9 mouse cellular contexts compared by ENCODE assay signal in the genomic region with DNA sequence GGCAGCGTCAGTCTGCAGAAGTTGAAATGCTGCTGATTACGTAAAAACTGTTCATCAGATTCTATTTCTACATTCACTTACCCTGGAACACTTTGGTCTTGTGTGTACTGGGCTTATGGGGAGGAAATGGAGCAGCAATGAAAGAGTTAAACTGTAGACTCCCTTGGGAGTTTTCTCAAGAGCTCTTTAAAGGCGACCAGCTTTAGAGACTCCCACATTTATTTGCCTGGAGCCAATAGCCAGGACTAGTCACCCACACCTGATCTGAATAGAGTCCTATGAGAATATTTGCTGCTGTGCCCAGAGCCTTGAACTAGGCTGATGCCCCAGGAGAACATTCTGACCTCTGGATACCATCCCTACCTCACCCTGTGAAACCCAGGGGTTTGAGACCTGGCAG. TPM values are rescaled to one million over a fixed set of nuclear protein-coding genes. Genes with fewer than 3 reads are reported as not detected.
DNase-seq lines count a peak whose midpoint lies in the region; ATAC-seq and TF ChIP-seq lines count a peak whose summit lies in the region.
"Had no signal": no experiment of that assay in that cellular context is flagged by ENCODE, and none has a peak within 500 bp of the region (broad histone marks: within the 10 kb centered on the region; RNA-seq: fewer than 3 reads in every experiment).

No protein-coding gene starts in this region.

- peaks cover 8% of the 10 kb centered on the region; the same call in 1 of the 2 replicates for H3K4me1 ChIP-seq in embryonic facial prominence, embryonic 13.5 days
- no peaks in the 10 kb centered on the region for H3K4me1 ChIP-seq in intestine, embryonic 15.5 days (replicated peaks)
- peaks cover 10% of the 10 kb centered on the region; the same call in 1 of the 2 replicates for H3K4me1 ChIP-seq in midbrain, embryonic 15.5 days
- H3K4me1 ChIP-seq in lung, adult 2 months (ENCODE audit: control insufficient read depth, insufficient read depth, low read length) = no peaks in the 10 kb centered on the region
- H3K4me1 ChIP-seq: liver, embryonic 15.5 days had no signal

- no peak for TF ChIP-seq CTCF in lung, adult 2 months (IDR thresholded peaks at IDR 0.05; ENCODE audit: insufficient read depth, low read length)

- no peak for TF ChIP-seq POLR2A in lung, adult 2 months (IDR thresholded peaks at IDR 0.05; ENCODE audit: borderline replicate concordance, extremely low read depth, low read depth, low read length)

- 18% methylated on average over 3 of the region's 3 CpGs for WGBS in embryonic facial prominence, embryonic 13.5 days
- WGBS in intestine, embryonic 15.5 days = 26% methylated on average over 3 of the region's 3 CpGs
- 8% methylated on average over 3 of the region's 3 CpGs for WGBS in midbrain, embryonic 15.5 days
- 15% methylated on average over 3 of the region's 3 CpGs for WGBS in lung, adult 2 months

- H3K9ac ChIP-seq in embryonic facial prominence, embryonic 13.5 days = no peak overlapping the region
- no peak overlapping the region for H3K9ac ChIP-seq in intestine, embryonic 15.5 days
- peak overlapping the region; percentile 64; the same call in 1 of the 2 replicates for H3K9ac ChIP-seq in midbrain, embryonic 15.5 days
- H3K9ac ChIP-seq: liver, embryonic 15.5 days had no signal

- peaks cover 17% of the 10 kb centered on the region for H3K27me3 ChIP-seq in embryonic facial prominence, embryonic 13.5 days
- no peaks in the 10 kb centered on the region for H3K27me3 ChIP-seq in intestine, embryonic 15.5 days (replicated peaks)
- no peaks in the 10 kb centered on the region for H3K27me3 ChIP-seq in midbrain, embryonic 15.5 days (replicated peaks)

- no peak for ATAC-seq in embryonic facial prominence, embryonic 13.5 days (ENCODE audit: insufficient number of reproducible peaks, insufficient read depth, low FRiP score, low TSS enrichment, low read depth)
- ATAC-seq in intestine, embryonic 15.5 days = peak; percentile 30; the same call in 1 of the 2 replicates
- peak; percentile 15 for ATAC-seq in midbrain, embryonic 15.5 days (replicated peaks)
- ATAC-seq in inflammation-experienced regulatory T-cells, adult 6 months = no peak

- H3K27ac ChIP-seq in embryonic facial prominence, embryonic 13.5 days = no peak overlapping the region
- H3K27ac ChIP-seq in intestine, embryonic 15.5 days = no peak overlapping the region
- H3K27ac ChIP-seq in midbrain, embryonic 15.5 days = 0 out of 2 replicates have a peak overlapping the region, but pooled peaks have one; percentile 5
- H3K27ac ChIP-seq: liver, embryonic 15.5 days had no signal

- H3K9me3 ChIP-seq in embryonic facial prominence, embryonic 13.5 days = no peaks in the 10 kb centered on the region
- no peaks in the 10 kb centered on the region for H3K9me3 ChIP-seq in intestine, embryonic 15.5 days
- no peaks in the 10 kb centered on the region for H3K9me3 ChIP-seq in midbrain, embryonic 15.5 days
- H3K9me3 ChIP-seq: liver, embryonic 15.5 days had no signal

- H3K4me2 ChIP-seq in embryonic facial prominence, embryonic 13.5 days = peak overlapping the region; percentile 96
- peak overlapping the region; percentile 94 for H3K4me2 ChIP-seq in intestine, embryonic 15.5 days (replicated peaks)
- peak overlapping the region; percentile 61 for H3K4me2 ChIP-seq in midbrain, embryonic 15.5 days

- no peaks in the 10 kb centered on the region for H3K36me3 ChIP-seq in embryonic facial prominence, embryonic 13.5 days
- no peaks in the 10 kb centered on the region for H3K36me3 ChIP-seq in intestine, embryonic 15.5 days
- no peaks in the 10 kb centered on the region for H3K36me3 ChIP-seq in midbrain, embryonic 15.5 days (replicated peaks)
- H3K36me3 ChIP-seq: liver, embryonic 15.5 days had no signal

- peak; percentile 23 for DNase-seq in embryo, embryonic 10.5 days (ENCODE audit: low spot score)
- DNase-seq in embryo, embryonic 9.5 days (ENCODE audit: extremely low spot score) = no peak
- no peak for DNase-seq in lung, adult 2 months
- no peak for DNase-seq in thymus, adult 18-20 months

- peak overlapping the region; percentile 59 for H3K4me3 ChIP-seq in embryonic facial prominence, embryonic 13.5 days
- no peak overlapping the region; the same call in 1 of the 2 replicates for H3K4me3 ChIP-seq in intestine, embryonic 15.5 days (replicated peaks)
- H3K4me3 ChIP-seq in midbrain, embryonic 15.5 days = peak overlapping the region; percentile 63
- H3K4me3 ChIP-seq in lung, adult 2 months (replicated peaks; ENCODE audit: extremely low read depth, low read depth, low read length) = no peak overlapping the region
- H3K4me3 ChIP-seq: liver, embryonic 15.5 days had no signal

RNA-seq across cellular contexts. Expression of gene Spock3, which starts 1.7 kb away (rescaled TPM):
- 10.8 and 11.1 TPM in 2 replicates for polyA plus RNA-seq in embryonic facial prominence, embryonic 13.5 days (2015; fragmentation: Nextera tagmentation; extraction: Ambion mirVana)
- 13.0 and 13.9 TPM in 2 replicates for polyA plus RNA-seq in intestine, embryonic 15.5 days (2015; fragmentation: Nextera tagmentation; extraction: Ambion mirVana)
- 55.1 and 59.9 TPM in 2 replicates for polyA plus RNA-seq in midbrain, embryonic 15.5 days (2015; fragmentation: Nextera tagmentation; extraction: Ambion mirVana)
- polyA plus RNA-seq in inflammation-experienced regulatory T-cells, adult 6 months (2017; shearing (Covaris generic)) = not detected
- 0.06 and 0.12 TPM in 2 replicates for polyA plus RNA-seq in lung, adult 2 months (2012; rRNA removed)

Comparison
In these comparisons a context has a peak if more than half of its experiments do, and no peak if none do; other contexts are left out.
1. ATAC-seq: peak in intestine, embryonic 15.5 days (single experiment) and midbrain, embryonic 15.5 days (single experiment); none in embryonic facial prominence, embryonic 13.5 days (single experiment) and inflammation-experienced regulatory T-cells, adult 6 months (single experiment).
2. H3K4me3 ChIP-seq: peak in embryonic facial prominence, embryonic 13.5 days (single experiment) and midbrain, embryonic 15.5 days (single experiment); none in intestine, embryonic 15.5 days (single experiment) and lung, adult 2 months (single experiment).
3. RNA of gene Spock3, which starts 1.7 kb away (polyA plus RNA-seq): 55.1 to 59.9 TPM in midbrain, embryonic 15.5 days, 13.0 to 13.9 TPM in intestine, embryonic 15.5 days and 10.8 to 11.1 TPM in embryonic facial prominence, embryonic 13.5 days; 0.06 to 0.12 TPM in lung, adult 2 months and not detected in inflammation-experienced regulatory T-cells, adult 6 months; every median in the first group is over 10 times any median in the second.
4. Peak in every context shown above with its lines, with median percentiles within 50 percentile points of each other: H3K4me2 ChIP-seq.